Mouse (Mus musculus) midbrain, embryonic 13.5 days (tissue): ENCODE results near the gene Ccdc120. TPM values are rescaled to one million over a fixed set of nuclear protein-coding genes. Genes with fewer than 3 reads are reported as not detected.

Experiments used
- ATAC-seq: fragments of 200-750 bp; cut with Nextera tagmentation; 2 replicates; pipeline ENCODE4 v1.8.0; 2017; ENCODE audit warnings: mild to moderate bottlenecking, moderate TSS enrichment, moderate library complexity
- H3K27ac ChIP-seq: fragments of 300-500 bp; sonication (generic); 2 replicates; pipeline ENCODE4 v1.5.1; 2015; ENCODE audit warnings: inconsistent platforms, mild to moderate bottlenecking, moderate library complexity
- H3K27me3 ChIP-seq: fragments of 300-500 bp; sonication (generic); 2 replicates; pipeline ENCODE4 v1.6.1; 2015; ENCODE audit warnings: mild to moderate bottlenecking, inconsistent platforms
- H3K36me3 ChIP-seq: fragments of 300-500 bp; sonication (generic); 2 replicates; pipeline ENCODE4 v1.6.1; 2015; ENCODE audit warnings: mild to moderate bottlenecking, inconsistent platforms
- H3K4me1 ChIP-seq: fragments of 300-500 bp; sonication (generic); replicated peaks from 2 replicates; pipeline ENCODE4 v1.6.1; 2015; ENCODE audit warnings: inconsistent platforms
- H3K4me2 ChIP-seq: fragments of 300-500 bp; sonication (generic); replicated peaks from 2 replicates; pipeline ENCODE4 v1.6.1; 2015; ENCODE audit warnings: moderate library complexity, mild to moderate bottlenecking, inconsistent platforms
- H3K4me3 ChIP-seq: fragments of 300-500 bp; sonication (generic); replicated peaks from 2 replicates; pipeline ENCODE4 v1.5.1; 2015; ENCODE audit warnings: mild to moderate bottlenecking, inconsistent platforms
- H3K9ac ChIP-seq: fragments of 300-500 bp; sonication (generic); replicated peaks from 2 replicates; pipeline ENCODE4 v1.6.1; 2015; ENCODE audit warnings: mild to moderate bottlenecking, inconsistent platforms
- H3K9me3 ChIP-seq: fragments of 300-500 bp; sonication (generic); 2 replicates; pipeline ENCODE4 v1.6.1; 2016; ENCODE audit warnings: mild to moderate bottlenecking, inconsistent platforms
- whole genome bisulfite sequencing: fragments of 180-500 bp; shearing (Covaris S2); methylation state at CpG from one replicate; pipeline ENCODE4 v1.1.7; 2015; 5-methylcytosine and 5-hydroxymethylcytosine counted together
- polyA plus RNA-seq: library from polyadenylated mRNA; unstranded; fragments of >200 nt; fragmentation: Nextera tagmentation; extraction: Ambion mirVana; gene quantifications from 2 replicates; pipeline ENCODE4 v1.2.1, GENCODE M21; 2015

Ccdc120 gene
- 46.0 and 51.0 TPM in 2 replicates for polyA plus RNA-seq

GRCm38 (mm10) chrX:7750432-7751116 is at the start of gene Ccdc120:
Gene Ccdc120 (minus strand): TSS chrX:7750905.
- 10% methylated on average over 28 of the region's 56 CpGs for WGBS
- Histone ChIP-seq H3K27me3 (no peaks in the 10 kb centered on the region), H3K9me3 (no peaks in the 10 kb centered on the region), H3K9ac (peak within 1 kb of the TSS; percentile 72), H3K4me3 (peak within 1 kb of the TSS; percentile 61), H3K27ac (0 out of 2 replicates have a peak within 1 kb of the TSS, but pooled peaks have one; percentile 19), H3K4me2 (peak within 1 kb of the TSS; percentile 58), H3K4me1 (peaks cover 9% of the 10 kb centered on the region; the same call in 1 of the 2 replicates), H3K36me3 (no peaks in the 10 kb centered on the region)
- peak; percentile 90 for ATAC-seq

- WGBS: 81% methylated on average over 3 of the region's 3 CpGs
- Histone ChIP-seq H3K9ac (no peak overlapping the region), H3K27ac (no peak overlapping the region), H3K4me3 (no peak overlapping the region), H3K4me1 (no peaks in the 10 kb centered on the region), H3K36me3 (peaks cover 37% of the 10 kb centered on the region), H3K27me3 (no peaks in the 10 kb centered on the region), H3K9me3 (no peaks in the 10 kb centered on the region), H3K4me2 (no peak overlapping the region)
- ATAC-seq: no peak
Observed at GRCm38 (mm10) chrX:7797327-7797726, 46.6 kb upstream of the Ccdc120 start.

- Histone ChIP-seq H3K4me2 (no peak overlapping the region), H3K4me3 (no peak overlapping the region), H3K36me3 (peaks cover 24% of the 10 kb centered on the region), H3K4me1 (peaks cover 10% of the 10 kb centered on the region), H3K9ac (no peak overlapping the region), H3K27ac (no peak overlapping the region), H3K27me3 (no peaks in the 10 kb centered on the region), H3K9me3 (no peaks in the 10 kb centered on the region)
- WGBS: 36% methylated on average over 7 of the region's 7 CpGs
- no peak for ATAC-seq
Observed at GRCm38 (mm10) chrX:7795016-7795415, 44.3 kb upstream of the Ccdc120 start.

- 56% methylated on average over 3 of the region's 3 CpGs for WGBS
- Histone ChIP-seq H3K9ac (no peak overlapping the region), H3K4me2 (no peak overlapping the region), H3K4me1 (peaks cover 10% of the 10 kb centered on the region), H3K4me3 (no peak overlapping the region), H3K36me3 (peaks cover 15% of the 10 kb centered on the region; the same call in 1 of the 2 replicates), H3K27ac (no peak overlapping the region), H3K9me3 (no peaks in the 10 kb centered on the region), H3K27me3 (no peaks in the 10 kb centered on the region)
- no peak for ATAC-seq
Observed at GRCm38 (mm10) chrX:7793361-7793760, 42.7 kb upstream of the Ccdc120 start.

GRCm38 (mm10) chrX:7790309-7790708 is 39.6 kb upstream of the Ccdc120 start:
- peak; percentile 8; the same call in 1 of the 2 replicates for ATAC-seq
- H3K4me1 ChIP-seq: peaks cover 10% of the 10 kb centered on the region
- H3K9me3 ChIP-seq: no peaks in the 10 kb centered on the region
- H3K4me3 ChIP-seq: peak overlapping the region; percentile 57
- 0 out of 2 replicates have a peak overlapping the region, but pooled peaks have one; percentile 36 for H3K27ac ChIP-seq
- peaks cover 10% of the 10 kb centered on the region; the same call in 1 of the 2 replicates for H3K36me3 ChIP-seq
- peak overlapping the region; percentile 72 for H3K9ac ChIP-seq
- peak overlapping the region; percentile 65 for H3K4me2 ChIP-seq
- 18% methylated on average over 5 of the region's 5 CpGs for WGBS
- no peaks in the 10 kb centered on the region for H3K27me3 ChIP-seq

- WGBS: 16% methylated on average over 24 of the region's 24 CpGs
- H3K27ac ChIP-seq: peak within 1 kb of the TSS; percentile 36; the same call in 1 of the 2 replicates
Observed at GRCm38 (mm10) chrX:7789542-7790136, 38.9 kb upstream of the Ccdc120 start, which contains the start of gene Gripap1. Gene Gripap1 (plus strand): TSS chrX:7789765.

GRCm38 (mm10) chrX:7782603-7783092 is 31.9 kb upstream of the Ccdc120 start:
- no peak overlapping the region for H3K4me3 ChIP-seq
- no peak overlapping the region for H3K27ac ChIP-seq
- H3K9ac ChIP-seq: no peak overlapping the region
- 84% methylated on average over 4 of the region's 4 CpGs for WGBS
- H3K27me3 ChIP-seq: no peaks in the 10 kb centered on the region
- H3K36me3 ChIP-seq: no peaks in the 10 kb centered on the region
- H3K4me2 ChIP-seq: no peak overlapping the region
- no peaks in the 10 kb centered on the region for H3K9me3 ChIP-seq
- H3K4me1 ChIP-seq: no peaks in the 10 kb centered on the region
- ATAC-seq: no peak

More at GRCm38 (mm10) chrX:7789542-7790136, 38.9 kb upstream of the Ccdc120 start, which contains the start of gene Gripap1:
- 0 out of 2 replicates have a peak, but pooled peaks cover 4% of the 10 kb centered on the region for H3K36me3 ChIP-seq
- no peaks in the 10 kb centered on the region for H3K27me3 ChIP-seq
- H3K4me1 ChIP-seq: peaks cover 10% of the 10 kb centered on the region
- H3K9me3 ChIP-seq: no peaks in the 10 kb centered on the region
- ATAC-seq: peak; percentile 95
- peak within 1 kb of the TSS; percentile 65 for H3K4me2 ChIP-seq
- H3K9ac ChIP-seq: peak within 1 kb of the TSS; percentile 72
- H3K4me3 ChIP-seq: peak within 1 kb of the TSS; percentile 57

GRCm38 (mm10) chrX:7779294-7779693 is 28.6 kb upstream of the Ccdc120 start:
- 28% methylated on average over 3 of the region's 3 CpGs for WGBS
- no peaks in the 10 kb centered on the region for H3K4me1 ChIP-seq
- no peaks in the 10 kb centered on the region for H3K9me3 ChIP-seq
- no peak overlapping the region for H3K4me3 ChIP-seq
- H3K9ac ChIP-seq: no peak overlapping the region
- H3K27ac ChIP-seq: no peak overlapping the region
- H3K27me3 ChIP-seq: no peaks in the 10 kb centered on the region
- ATAC-seq: no peak
- no peak overlapping the region for H3K4me2 ChIP-seq
- H3K36me3 ChIP-seq: peaks cover 6% of the 10 kb centered on the region; the same call in 1 of the 2 replicates

- H3K27me3 ChIP-seq: no peaks in the 10 kb centered on the region
- no peak overlapping the region for H3K4me2 ChIP-seq
- no peaks in the 10 kb centered on the region for H3K4me1 ChIP-seq
- H3K27ac ChIP-seq: no peak overlapping the region
- H3K4me3 ChIP-seq: no peak overlapping the region
- peaks cover 12% of the 10 kb centered on the region for H3K36me3 ChIP-seq
- H3K9ac ChIP-seq: no peak overlapping the region
- H3K9me3 ChIP-seq: no peaks in the 10 kb centered on the region
- 75% methylated on average over 7 of the region's 7 CpGs for WGBS
- ATAC-seq: no peak
Observed at GRCm38 (mm10) chrX:7778450-7779244, 27.9 kb upstream of the Ccdc120 start.

- H3K9ac ChIP-seq: no peak overlapping the region
- WGBS: 44% methylated on average over 8 of the region's 8 CpGs
- H3K27me3 ChIP-seq: no peaks in the 10 kb centered on the region
- H3K9me3 ChIP-seq: no peaks in the 10 kb centered on the region
- no peak overlapping the region for H3K4me2 ChIP-seq
- no peak overlapping the region for H3K4me3 ChIP-seq
- H3K36me3 ChIP-seq: peaks cover 26% of the 10 kb centered on the region
- peak; percentile 81 for ATAC-seq
- H3K27ac ChIP-seq: no peak overlapping the region
- no peaks in the 10 kb centered on the region for H3K4me1 ChIP-seq
Observed at GRCm38 (mm10) chrX:7776329-7777082, 25.8 kb upstream of the Ccdc120 start.
